Mouse (Mus musculus) R1 (cell line): ENCODE measurements at regions not wholly inside any gene's neighbourhood (a gene's known extent, or its start where the extent isn't known, plus 50 kb on each side); places are given as distances from the start of the nearest gene placed in this dataset.

Source experiments
- DNase-seq: peaks from one replicate; pipeline ENCODE4 v3.0.0-alpha.2; 2018; ENCODE audit warnings: low read depth, low spot score

DNA sequence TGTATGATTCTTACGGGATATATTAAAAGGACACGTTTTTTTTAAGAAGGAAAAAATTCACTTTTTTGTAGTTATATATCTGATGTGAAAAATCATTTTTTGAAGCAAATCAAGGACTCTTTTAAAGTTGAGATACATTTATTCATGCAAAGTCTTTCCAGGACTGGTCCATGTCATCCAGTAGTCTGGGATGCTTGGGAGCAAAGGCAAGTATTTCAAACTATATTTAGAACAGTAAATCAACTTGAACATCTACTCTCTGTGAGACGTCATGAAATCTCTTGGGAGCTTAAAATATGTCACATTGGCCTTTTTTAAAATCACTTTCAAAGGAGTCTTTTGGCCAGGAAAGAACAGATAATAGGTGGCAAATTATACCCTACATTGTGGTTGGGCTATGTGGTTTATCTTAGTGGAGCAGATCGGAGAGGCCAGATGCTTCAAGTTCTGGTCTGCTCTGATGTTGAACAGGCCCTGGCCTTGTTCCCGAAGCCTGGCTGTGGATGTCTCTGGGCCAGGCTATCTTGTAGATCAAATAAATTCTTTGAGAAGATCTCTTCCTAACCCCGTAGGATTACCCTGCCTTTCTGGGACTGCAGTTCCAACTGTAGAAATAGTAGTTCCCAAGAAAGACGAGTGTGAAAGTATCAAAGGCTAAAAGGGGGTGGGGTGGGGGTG lies 936.8 kb upstream of the Lcorl start:
- no peak for DNase-seq

DNA sequence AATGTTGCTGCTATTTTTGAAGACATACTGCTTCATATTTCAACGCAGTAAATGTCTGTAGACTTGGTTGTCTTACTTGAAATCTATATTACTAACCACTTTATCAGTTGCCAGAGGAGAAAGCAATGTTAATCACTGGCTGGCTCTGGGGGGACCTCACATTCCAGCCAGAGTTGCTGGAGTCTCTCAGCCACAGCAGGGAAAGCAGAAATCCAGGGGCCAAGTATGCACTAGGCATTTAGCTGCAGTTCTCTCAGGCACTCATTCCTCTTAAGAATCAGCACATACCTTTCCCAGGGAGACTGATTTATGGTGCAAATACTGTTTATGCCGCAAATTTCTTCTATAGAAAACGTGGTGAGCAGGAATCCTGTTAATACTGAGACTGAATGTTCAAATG lies 933.6 kb upstream of the Lcorl start:
- DNase-seq, result no peak

DNA sequence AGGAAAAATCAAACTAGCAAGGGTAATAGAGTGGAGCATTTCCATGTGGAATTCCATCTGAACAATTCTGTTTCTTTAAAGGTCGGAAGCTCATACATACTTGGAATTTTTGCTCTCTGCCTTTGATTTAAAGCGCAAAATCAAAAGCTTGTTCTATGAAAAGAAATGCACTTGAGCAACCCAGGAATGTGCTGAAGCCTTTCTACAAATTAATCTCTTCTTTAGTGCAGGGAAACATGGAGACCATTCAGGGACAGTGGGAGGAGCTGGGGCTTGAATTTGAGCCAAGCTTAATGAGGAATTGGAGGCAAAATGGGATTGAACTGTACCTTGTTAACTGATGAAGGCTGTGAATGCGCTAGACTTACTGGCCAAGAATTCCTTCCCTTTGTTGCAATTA lies 933.1 kb upstream of the Lcorl start:
- no peak for DNase-seq

DNA sequence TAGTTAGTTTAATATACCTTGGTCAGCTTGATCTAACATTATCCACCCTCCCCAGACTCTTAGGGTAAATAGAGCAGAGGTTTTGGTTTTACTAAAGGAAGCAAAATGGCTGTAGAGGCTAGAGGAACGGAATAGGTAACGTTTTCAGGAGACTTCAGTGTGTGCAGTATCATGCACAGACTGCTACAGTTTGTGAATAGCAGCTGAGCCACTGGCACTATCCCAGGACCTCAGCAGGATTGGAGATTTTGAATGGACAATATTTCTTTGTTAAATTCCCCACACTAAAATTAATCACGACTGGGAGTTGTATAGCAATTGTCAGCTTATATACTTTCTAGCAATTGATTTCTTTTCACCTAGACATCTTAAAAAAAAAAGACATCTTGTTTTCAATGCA lies 929.7 kb upstream of the Lcorl start:
- DNase-seq, result no peak

DNA sequence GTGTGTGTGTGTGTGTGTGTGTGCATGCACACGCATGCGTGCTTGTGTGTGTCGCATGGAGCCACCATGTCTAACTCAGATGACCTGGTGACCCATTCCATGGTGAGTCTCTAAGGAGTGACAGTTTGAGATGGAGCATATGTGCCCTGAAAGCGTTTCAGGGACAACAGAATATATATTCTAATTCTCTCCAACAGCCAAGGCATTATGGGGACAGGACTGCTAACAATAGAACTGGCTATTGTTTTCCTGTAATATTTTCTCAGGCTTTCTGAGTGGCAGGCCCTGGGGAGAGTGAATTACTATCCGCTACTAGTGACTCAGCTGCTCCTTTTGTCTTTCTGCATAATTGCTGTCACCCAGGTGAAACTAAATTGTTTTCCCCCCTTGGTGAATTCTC lies 898.7 kb upstream of the Lcorl start:
- no peak for DNase-seq

DNA sequence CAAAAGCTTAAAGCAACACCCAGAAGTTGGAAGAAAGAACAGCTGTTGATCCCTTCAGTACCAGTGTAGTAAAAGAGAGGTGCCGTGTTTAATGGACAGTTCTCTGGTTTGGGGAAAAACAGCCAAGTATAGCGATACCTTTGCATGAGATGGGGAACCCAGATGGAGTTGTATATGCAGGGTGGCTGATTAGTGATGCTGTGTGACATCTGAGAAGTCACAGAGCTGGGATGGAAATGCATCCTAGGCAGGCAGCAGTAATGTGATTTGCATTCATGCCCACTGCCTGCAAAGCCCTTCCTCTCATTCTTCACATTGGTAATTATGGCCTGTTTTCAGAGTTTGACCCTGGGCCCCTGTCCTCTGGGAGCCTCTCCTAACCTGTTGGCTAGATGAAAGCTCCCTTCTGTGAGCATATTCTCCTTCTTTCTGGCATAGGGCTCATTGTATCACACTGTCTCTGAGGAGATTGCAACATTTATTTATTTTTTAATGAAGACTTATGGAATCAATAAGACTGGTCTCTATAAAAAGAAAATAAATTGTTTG lies 882.7 kb upstream of the Lcorl start:
- DNase-seq, result no peak

DNA sequence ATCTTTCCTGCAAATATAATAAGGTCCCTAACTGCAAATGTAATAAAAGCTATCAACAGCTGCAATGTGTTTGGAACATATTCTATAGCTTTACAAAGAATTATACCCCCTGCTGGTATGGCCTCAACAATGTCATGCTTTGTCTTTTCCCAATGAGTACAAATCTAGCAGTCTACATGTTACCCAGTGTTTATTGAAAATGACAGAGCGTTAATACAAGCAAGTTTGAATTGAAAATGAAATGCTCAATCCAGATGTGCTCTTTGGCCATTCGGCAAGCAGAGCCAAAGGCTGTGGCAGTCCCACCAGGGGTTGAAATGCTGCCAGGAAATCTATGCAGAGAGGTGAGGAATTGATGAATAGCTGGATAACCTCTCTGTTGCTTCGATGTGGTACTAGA lies 875.1 kb upstream of the Lcorl start:
- DNase-seq, result no peak

DNA sequence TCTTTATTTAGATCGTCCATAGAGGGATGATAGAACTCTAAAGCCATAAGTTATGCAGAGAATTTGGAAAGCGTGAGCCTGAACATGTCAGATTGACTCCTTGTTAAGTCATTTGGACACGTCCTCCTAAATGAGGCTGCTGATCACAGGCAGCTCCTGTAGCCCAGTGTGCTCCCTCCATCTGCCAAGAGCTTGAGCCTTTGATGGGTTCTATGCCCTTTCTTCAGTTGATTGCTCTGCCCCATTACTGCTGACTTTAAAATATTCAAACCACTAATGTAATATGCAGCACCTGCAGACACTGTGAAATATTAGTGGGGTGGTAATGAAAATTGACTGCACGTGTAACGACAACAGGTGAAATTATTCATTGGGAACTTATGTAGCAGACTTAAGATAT lies 874.6 kb upstream of the Lcorl start:
- no peak for DNase-seq

DNA sequence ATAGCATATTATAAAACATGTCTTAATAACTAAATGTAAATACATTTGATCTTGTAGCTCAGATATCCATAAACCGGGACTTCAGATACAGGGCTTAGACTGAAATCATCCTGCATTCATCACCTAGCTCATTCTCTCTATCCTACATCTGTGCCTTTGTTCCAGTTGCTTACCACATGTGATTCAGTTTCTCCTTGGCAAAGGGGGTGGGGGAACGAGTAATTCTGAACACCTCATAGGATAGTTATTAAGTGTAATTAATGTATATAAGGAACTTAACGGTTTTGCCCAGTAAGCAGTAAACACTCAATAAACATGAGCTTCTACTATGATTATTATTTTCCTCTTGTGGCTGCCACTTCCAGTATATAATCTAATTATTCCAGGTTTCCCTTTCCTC lies 873.9 kb upstream of the Lcorl start:
- DNase-seq, result no peak

DNA sequence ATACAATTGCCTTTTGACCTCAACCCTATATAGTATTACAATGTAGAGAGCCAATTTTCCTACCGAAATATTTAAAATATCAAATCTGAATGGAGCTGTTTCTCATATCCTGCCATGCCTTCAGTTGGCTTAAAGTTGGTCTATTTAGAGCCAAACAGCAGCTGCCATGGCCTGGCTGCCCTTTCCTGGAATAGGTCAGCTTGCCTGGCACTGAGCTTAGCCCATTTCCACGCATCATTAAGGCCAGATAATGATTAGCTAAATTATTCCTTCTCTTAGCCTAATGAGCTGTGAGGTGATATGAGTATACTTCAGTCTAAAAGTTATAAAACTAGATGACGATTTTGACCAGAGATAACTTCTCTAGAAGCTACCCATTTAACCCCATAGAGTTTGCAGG lies 852.2 kb upstream of the Lcorl start:
- DNase-seq, result no peak

DNA sequence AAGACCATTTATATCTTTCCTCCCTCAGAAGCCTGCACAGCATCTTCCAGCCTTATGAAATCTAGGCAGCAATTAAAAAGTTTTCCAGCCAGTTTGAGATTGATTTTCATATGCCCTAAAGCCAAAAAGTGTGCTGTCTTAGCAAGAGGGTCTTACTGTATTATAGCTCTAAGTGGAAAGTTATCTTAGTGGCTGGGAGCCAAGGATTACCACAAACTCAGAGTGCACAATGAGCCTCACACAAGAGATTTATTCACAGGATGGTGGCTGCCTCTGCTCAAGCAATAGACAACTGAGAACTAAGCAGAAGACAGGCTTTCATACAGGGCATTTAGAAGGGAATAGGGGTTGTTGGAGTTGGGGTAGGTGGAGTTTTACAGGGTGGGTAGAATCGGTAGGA lies 850.4 kb upstream of the Lcorl start:
- DNase-seq, result no peak

DNA sequence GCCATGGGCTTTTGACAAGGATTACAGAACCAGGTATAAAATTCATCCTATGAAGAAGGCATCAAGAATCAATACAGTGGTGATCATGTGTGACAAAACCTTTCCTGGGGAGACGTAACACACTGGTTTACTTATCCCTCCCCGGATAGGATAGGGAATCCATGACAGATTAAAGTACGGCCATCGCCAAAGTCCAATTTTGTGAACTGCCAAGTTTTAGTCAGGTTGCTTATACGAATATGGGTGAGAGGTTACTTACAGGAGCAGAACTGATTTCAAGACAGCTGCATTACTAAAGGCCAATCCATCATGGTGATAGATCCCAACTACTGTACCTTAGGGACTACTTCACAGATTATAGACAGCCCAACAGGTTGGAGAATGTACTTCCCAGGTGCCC lies 849.6 kb upstream of the Lcorl start:
- no peak for DNase-seq

DNA sequence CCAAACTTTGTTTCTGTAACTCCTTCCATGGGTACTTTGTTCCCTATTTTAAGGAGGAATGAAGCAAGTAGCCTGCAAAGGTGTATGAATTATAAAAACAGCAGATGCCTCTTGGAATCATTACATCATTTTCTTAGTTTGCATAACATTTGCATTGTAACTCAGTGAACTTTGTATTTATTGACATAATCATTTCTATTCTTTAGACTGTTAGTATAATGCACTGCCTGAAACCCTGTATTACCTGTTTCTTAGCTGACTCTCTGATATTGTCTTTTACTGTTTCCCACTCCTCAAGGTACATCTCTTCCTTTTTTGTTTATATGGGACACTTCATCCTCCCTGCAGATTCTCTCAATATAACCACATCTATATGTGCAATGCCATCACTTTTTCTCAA lies 820.6 kb upstream of the Lcorl start:
- no peak for DNase-seq

DNA sequence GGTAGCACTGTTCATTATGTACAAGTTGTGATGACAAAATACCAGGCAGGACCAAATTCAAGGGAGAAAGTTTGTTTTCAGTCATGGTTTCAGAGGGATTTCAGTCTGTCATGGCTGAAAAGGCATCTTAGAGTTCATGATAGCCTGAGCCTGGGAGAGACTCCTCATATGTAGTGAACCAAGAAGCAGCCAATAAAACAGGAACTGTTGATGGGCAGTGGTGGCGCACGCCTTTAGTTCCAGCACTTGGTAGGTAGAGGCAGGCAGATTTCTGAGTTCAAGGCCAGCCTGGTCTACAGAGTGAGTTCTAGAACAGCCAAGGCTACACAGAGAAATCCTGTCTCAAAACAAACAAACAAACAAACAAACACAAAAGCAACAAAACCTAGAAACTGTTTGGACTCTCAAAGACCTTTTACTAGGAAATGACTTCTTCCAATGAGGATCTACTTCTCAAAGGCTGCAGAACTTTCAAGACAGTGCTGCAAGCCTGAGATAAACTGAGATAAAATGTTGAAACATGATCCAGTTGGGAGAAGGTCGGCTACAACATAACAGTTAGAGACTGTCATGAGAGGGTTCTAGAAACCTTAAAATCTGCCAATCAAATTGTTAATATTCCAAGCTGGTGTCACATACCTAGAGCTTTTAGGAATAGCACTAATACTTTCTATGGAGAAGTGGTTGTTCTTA lies 817.5 kb upstream of the Lcorl start:
- DNase-seq, result no peak

DNA sequence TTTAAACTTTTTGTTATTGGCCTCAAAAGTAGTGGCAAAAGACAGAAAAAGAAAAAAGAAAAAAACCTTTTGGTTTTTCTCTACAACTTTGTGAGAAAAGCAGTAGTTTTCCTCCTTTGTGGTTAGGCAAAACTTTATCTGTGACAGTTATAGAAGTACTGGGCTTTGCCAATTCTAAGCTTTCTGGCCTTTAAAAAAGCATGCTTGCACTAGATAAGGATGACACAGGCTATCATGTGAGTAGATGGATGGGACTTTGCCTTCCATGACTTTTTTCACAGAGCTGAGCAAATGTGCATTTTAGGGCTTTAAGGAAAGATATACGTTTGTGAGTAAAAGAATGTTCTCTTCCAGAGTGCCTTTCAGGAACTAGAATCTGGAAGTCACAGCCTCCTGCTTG lies 816.0 kb upstream of the Lcorl start:
- DNase-seq, result no peak

DNA sequence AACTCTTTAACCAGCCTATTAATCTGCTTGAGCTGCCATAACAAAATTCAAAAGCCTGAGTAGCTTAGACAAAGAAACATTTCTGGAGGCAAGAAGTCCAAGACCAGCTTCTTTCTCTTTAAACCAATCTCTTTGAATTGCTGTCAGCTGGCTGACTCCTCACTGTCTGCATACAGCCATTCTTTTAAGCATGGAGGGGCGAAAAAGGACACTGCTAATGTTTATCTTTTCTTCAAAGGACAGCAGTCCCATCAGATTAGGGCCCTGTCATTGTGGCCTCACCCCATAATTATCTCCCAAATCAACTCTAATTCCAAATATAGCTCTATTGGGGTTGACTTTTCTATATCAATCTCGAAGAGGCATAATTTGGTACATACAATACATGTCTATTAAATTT lies 813.1 kb upstream of the Lcorl start:
- no peak for DNase-seq

DNA sequence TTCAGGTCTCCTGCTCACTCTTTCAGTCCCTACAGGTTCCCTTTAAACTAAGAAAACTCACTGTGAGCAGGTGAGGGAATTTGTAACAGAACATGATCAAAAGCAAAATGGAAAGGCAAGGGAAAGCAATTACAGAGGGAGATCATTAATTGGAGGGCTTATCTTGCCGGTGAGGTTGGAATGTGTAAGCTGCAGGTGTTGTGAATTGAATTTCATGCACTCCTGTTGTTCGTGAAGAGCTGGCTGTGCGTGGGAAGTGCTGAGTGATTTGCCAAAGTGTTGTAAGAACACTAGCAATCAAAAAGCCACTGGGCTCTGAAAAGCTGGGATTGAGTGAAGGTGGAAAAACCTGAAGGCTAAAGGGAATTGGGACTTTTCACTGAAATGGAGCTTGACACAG lies 808.8 kb upstream of the Lcorl start:
- no peak for DNase-seq

DNA sequence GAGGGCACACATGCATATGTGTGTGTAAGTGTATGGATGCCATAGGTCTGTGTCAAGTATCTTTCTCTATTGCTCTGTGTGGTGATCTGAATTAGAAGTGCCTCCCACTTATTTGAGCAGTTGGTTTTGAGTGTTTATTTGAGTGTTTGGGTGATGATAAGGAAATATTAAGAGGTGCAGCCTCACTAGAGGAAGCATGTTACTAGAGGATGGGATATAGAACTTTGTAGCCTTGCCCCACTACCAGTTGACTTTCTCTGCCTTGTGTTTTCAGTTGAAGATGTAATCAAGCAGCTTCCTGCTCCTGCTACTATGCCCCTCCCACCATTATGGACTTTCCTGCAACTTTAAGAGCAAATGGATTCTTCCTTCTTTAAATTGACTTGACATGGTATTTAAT lies 799.6 kb upstream of the Lcorl start:
- no peak for DNase-seq

DNA sequence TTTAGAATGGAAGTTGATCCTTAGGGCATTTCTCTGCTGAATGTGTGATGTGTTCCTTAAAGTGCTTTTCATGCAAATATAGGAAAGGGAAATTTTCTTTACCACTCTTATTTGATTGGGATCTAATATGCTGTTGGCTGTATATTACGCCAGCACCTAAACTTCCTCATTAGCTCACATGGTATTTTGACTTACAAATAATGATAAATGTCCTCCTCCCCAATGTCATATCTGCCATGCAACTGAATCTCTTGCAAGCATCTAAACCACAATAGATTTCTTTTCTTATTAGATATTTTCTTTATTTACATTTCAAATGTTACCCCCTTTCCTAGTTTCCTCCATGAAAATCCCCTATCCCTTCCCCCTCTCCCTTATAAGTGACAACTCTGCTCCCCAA lies 796.8 kb upstream of the Lcorl start:
- no peak for DNase-seq

DNA sequence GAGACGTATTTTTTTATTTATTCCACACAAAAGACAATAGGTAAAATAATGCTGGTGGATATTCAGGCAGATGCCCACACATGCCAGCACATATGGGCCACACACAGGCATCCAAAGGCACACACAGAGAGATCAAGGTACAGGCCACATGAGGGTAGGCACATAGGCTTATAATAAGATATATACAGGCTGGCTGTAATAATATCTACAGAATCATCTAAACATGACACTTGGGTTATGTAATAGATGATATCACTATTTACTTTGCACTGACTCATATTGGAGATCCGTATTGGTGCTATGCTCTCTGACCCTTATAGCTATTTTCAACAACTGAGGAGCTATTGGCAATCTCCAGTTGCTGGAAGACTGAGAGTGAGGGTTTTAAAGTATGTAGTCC lies 785.6 kb upstream of the Lcorl start:
- no peak for DNase-seq

DNA sequence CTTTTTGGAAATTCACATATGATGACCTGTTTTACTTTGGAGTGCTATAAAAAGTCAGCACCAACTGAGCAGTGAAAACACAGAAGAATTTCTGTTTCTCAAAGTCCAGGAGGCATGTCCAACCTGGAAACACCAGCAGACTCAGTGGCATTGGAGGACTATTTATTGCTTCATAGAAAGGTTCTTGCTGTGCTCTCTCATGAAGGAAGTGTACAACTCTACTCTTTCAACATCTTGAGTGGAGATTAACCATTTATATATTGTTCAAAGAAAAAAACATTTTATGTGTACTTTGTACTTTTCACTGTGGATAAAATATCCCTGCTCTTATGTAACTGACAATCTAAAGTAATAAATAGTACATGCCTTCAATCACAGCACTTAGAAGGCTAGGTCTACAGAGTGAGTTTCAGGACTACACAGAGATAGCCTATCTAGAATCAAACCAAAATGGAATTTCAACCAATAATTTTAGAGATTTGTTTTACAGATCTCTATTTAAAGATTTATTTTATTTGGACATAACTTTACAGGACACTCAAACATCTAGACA lies 777.8 kb upstream of the Lcorl start:
- no peak for DNase-seq
